Mouse (Mus musculus): ENCODE measurements at regions not wholly inside any gene's neighbourhood (a gene's known extent, or its start where the extent isn't known, plus 50 kb on each side); places are given as distances from the start of the nearest gene placed in this dataset.

DNA sequence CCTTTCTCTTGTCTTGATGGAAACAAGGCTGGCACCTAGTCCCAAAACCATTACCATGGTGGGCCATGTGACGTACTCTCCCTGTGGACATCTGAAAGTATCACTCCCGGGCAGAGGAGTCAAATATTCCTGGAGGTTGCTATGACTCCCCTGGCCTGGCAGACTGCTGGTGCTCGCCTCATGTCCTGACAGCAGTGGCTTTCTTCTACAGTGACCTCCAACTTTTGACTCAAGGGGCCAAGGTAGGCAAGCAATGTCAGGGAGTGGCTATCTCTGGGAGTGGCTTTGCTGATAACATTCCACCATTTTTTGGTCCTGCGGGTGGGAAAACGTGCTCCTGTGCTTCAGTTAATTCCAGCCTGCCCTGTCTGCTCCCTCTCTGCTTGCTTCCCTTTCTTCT, 54.7 kb upstream of the Ptgfrn start:
- ATAC-seq (ENCODE audit: insufficient read depth, low FRiP score, low TSS enrichment) (no peak), DNase-seq (ENCODE audit: low spot score) (no peak)
- H3K9ac ChIP-seq (ENCODE audit: low read length) = no peak overlapping the region
- peaks cover 7% of the 10 kb centered on the region for H3K4me1 ChIP-seq (ENCODE audit: control insufficient read depth, insufficient read depth, low read length)
- H3K36me3 ChIP-seq (ENCODE audit: control insufficient read depth, insufficient read depth, low read length) = no peaks in the 10 kb centered on the region
- no peak overlapping the region for H3K4me2 ChIP-seq (ENCODE audit: low read depth)
- H3K27me3 ChIP-seq (ENCODE audit: control insufficient read depth, insufficient read depth, low read length) = no peaks in the 10 kb centered on the region
- H3K9me3 ChIP-seq (ENCODE audit: control insufficient read depth, low read length) = no peaks in the 10 kb centered on the region
- WGBS = 84% methylated on average over 5 of the region's 5 CpGs
- no peak overlapping the region for H3K4me3 ChIP-seq (ENCODE audit: low read depth, low read length)
- no peak overlapping the region for H3K27ac ChIP-seq (ENCODE audit: low read depth, low read length)

GRCm38 (mm10) chr3:101163991-101164434, 53.9 kb upstream of the Ptgfrn start:
- Histone ChIP-seq H3K9me3 (ENCODE audit: control insufficient read depth, low read length) (no peaks in the 10 kb centered on the region), H3K36me3 (ENCODE audit: control insufficient read depth, insufficient read depth, low read length) (no peaks in the 10 kb centered on the region), H3K27me3 (ENCODE audit: control insufficient read depth, insufficient read depth, low read length) (no peaks in the 10 kb centered on the region), H3K9ac (ENCODE audit: low read length) (no peak overlapping the region), H3K27ac (ENCODE audit: low read depth, low read length) (no peak overlapping the region), H3K4me1 (ENCODE audit: control insufficient read depth, insufficient read depth, low read length) (peaks cover 7% of the 10 kb centered on the region), H3K4me2 (ENCODE audit: low read depth) (no peak overlapping the region), H3K4me3 (ENCODE audit: low read depth, low read length) (no peak overlapping the region)
- no peak for ATAC-seq (ENCODE audit: insufficient read depth, low FRiP score, low TSS enrichment)
- WGBS = 66% methylated on average over 4 of the region's 4 CpGs
- DNase-seq (ENCODE audit: low spot score) = no peak

DNA sequence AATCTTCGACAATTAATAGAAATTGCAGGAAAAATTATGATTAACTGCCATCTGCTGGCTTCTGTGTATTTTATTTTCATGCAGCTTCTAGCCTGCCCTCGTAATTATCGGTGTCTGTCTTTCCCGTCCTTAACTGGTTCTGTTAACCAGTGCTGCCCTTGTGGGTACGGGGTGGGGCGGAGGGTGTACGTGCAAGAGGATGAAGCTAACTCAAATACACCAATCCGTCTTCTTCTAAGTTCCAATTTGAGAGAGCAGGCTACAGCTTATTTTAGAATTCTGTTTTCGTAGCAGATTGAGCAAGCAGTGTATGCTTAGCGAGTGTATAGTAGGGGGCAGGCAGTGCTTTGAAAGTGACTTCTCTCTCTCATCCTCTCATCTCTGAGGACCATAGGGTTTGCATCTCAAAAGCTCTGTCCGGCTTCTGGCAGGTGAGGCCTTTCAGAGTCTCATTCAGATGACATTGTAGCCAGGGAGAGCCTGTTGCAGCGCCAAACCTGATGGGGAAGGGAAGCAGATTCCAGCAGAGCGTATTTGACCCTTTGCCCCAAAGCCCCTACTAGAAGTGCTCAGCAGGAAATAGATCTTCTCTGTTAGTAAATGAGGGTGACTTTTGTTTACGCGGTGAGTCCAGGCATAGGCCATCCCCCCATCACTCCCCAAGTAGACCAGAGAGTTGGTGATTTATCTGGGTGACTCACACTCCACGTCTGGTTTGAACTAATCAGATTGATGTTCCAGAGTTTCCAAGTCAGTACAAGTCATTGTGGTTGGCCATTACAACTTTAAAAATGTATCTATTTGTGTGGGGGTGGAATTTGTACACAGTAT, 53.3 kb upstream of the Ptgfrn start:
- 34% methylated on average over 16 of the region's 16 CpGs for WGBS
- H3K4me3 ChIP-seq (ENCODE audit: low read depth, low read length) = no peak overlapping the region
- ATAC-seq (ENCODE audit: insufficient read depth, low FRiP score, low TSS enrichment) = no peak
- H3K36me3 ChIP-seq (ENCODE audit: control insufficient read depth, insufficient read depth, low read length) = no peaks in the 10 kb centered on the region
- H3K9ac ChIP-seq (ENCODE audit: low read length) = no peak overlapping the region
- peaks cover 7% of the 10 kb centered on the region for H3K4me1 ChIP-seq (ENCODE audit: control insufficient read depth, insufficient read depth, low read length)
- no peaks in the 10 kb centered on the region for H3K27me3 ChIP-seq (ENCODE audit: control insufficient read depth, insufficient read depth, low read length)
- H3K9me3 ChIP-seq (ENCODE audit: control insufficient read depth, low read length) = no peaks in the 10 kb centered on the region
- no peak overlapping the region for H3K27ac ChIP-seq (ENCODE audit: low read depth, low read length)
- DNase-seq (ENCODE audit: low spot score) = no peak
- H3K4me2 ChIP-seq (ENCODE audit: low read depth) = no peak overlapping the region

DNA sequence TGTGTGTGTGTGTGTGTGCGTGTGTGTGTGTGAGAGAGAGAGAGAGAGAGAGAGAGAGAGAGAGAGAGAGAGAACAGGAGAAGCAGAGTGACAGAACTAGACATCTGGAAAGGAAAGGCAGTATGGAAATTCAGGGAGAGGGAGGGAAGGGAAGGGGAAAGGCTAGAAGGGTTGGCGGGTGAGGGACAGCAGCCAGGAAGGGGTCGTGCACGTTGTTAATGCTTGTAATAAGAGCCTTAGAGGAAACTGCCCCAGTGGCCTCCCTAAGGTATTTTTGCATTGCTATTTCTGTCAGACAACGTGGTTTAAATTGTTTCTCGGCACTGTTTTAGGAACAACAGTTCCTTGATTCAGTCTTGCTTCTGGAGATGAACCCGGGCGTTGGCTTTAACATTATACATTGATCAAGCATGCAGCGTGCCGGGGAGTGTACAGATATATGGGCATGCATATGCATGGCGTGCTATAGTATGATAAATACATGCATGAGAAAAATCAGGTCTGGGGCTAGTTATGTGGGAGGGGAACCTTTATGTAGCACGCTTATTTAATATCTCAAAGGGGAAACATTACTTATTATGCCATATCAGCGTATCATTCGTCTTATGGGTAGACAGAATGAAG, 52.6 kb upstream of the Ptgfrn start:
- peaks cover 7% of the 10 kb centered on the region for H3K4me1 ChIP-seq (ENCODE audit: control insufficient read depth, insufficient read depth, low read length)
- no peak overlapping the region for H3K4me2 ChIP-seq (ENCODE audit: low read depth)
- H3K36me3 ChIP-seq (ENCODE audit: control insufficient read depth, insufficient read depth, low read length) = no peaks in the 10 kb centered on the region
- DNase-seq (ENCODE audit: low spot score) = peak; percentile 46
- 46% methylated on average over 14 of the region's 14 CpGs for WGBS
- no peaks in the 10 kb centered on the region for H3K9me3 ChIP-seq (ENCODE audit: control insufficient read depth, low read length)
- ATAC-seq (ENCODE audit: insufficient read depth, low FRiP score, low TSS enrichment) = no peak
- H3K27ac ChIP-seq (ENCODE audit: low read depth, low read length) = no peak overlapping the region
- no peaks in the 10 kb centered on the region for H3K27me3 ChIP-seq (ENCODE audit: control insufficient read depth, insufficient read depth, low read length)
- no peak overlapping the region for H3K4me3 ChIP-seq (ENCODE audit: low read depth, low read length)
- no peak overlapping the region for H3K9ac ChIP-seq (ENCODE audit: low read length)

DNA sequence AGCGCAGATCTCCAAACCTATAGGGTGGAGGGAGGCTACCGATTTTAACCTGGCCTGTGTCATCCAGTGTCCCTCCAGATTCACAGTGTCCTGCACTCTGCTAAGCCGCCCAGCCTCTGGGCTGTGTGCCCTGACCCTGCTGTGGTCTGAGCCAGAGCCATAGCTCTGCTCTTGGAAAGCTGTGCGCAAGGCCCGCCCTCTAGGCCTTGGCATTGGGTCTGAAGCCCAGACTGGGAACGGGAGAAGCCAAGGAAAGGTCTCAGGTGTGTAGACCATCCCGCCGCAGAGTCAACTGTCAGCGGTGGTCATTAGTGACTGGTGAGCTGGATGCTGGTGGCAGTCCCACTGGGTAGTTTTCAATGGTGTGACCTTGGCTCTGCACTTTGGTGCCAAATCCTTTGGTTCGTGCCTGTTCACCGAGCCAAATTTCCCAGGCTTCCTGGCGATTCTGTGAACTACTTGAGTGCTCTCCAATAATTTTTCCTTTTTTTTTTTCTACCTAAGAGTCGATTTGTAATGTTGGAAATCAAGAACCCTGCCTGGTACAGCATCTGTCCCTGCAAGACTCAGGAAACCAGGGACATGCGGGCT, 52.0 kb upstream of the Ptgfrn start:
- H3K36me3 ChIP-seq (ENCODE audit: control insufficient read depth, insufficient read depth, low read length) = no peaks in the 10 kb centered on the region
- no peak overlapping the region for H3K4me2 ChIP-seq (ENCODE audit: low read depth)
- H3K4me3 ChIP-seq (ENCODE audit: low read depth, low read length) = no peak overlapping the region
- peaks cover 7% of the 10 kb centered on the region for H3K4me1 ChIP-seq (ENCODE audit: control insufficient read depth, insufficient read depth, low read length)
- H3K27ac ChIP-seq (ENCODE audit: low read depth, low read length) = peak overlapping the region; percentile 1; the same call in 1 of the 2 replicates
- ATAC-seq (ENCODE audit: insufficient read depth, low FRiP score, low TSS enrichment) (peak; percentile 36; the same call in 1 of the 2 replicates), DNase-seq (ENCODE audit: low spot score) (peak; percentile 35)
- H3K9me3 ChIP-seq (ENCODE audit: control insufficient read depth, low read length) = no peaks in the 10 kb centered on the region
- H3K9ac ChIP-seq (ENCODE audit: low read length) = 0 out of 2 replicates have a peak overlapping the region, but pooled peaks have one; percentile 28
- no peaks in the 10 kb centered on the region for H3K27me3 ChIP-seq (ENCODE audit: control insufficient read depth, insufficient read depth, low read length)
- WGBS = 55% methylated on average over 14 of the region's 14 CpGs

DNA sequence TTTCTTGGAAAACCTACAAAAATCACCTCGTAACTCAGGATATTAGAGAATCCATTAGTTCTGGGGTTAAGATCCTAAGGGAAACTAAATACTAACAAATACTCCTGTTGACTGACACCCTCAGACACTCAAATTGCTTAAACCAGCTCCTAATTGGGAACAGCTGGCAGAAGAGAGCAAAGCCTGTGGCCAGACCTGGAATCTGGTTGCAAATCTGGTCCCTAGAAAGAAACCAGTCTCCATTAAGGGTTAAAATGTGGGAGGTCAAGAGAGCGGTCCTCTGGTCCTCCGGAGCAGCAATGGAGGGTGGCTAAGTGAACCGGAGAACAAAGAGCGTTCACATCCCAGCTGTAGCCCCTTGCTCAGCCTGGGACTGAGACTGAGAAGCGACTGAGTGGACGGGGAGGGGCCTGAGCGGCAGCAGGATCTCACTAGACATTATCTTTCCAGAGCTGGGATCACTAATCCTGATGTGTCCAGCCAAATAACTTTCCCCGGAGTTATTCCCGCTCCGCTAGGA, 51.4 kb upstream of the Ptgfrn start:
- Histone ChIP-seq H3K9ac (ENCODE audit: low read length) (no peak overlapping the region), H3K4me1 (ENCODE audit: control insufficient read depth, insufficient read depth, low read length) (peaks cover 7% of the 10 kb centered on the region), H3K27ac (ENCODE audit: low read depth, low read length) (peak overlapping the region; percentile 1; the same call in 1 of the 2 replicates), H3K4me2 (ENCODE audit: low read depth) (no peak overlapping the region), H3K36me3 (ENCODE audit: control insufficient read depth, insufficient read depth, low read length) (no peaks in the 10 kb centered on the region), H3K4me3 (ENCODE audit: low read depth, low read length) (no peak overlapping the region), H3K27me3 (ENCODE audit: control insufficient read depth, insufficient read depth, low read length) (no peaks in the 10 kb centered on the region), H3K9me3 (ENCODE audit: control insufficient read depth, low read length) (no peaks in the 10 kb centered on the region)
- 21% methylated on average over 11 of the region's 11 CpGs for WGBS
- ATAC-seq (ENCODE audit: insufficient read depth, low FRiP score, low TSS enrichment) (peak; percentile 46; the same call in 1 of the 2 replicates), DNase-seq (ENCODE audit: low spot score) (peak; percentile 49)

All from neural tube, embryonic 11.5 days (tissue).